Mouse (Mus musculus) E14TG2a.4 (cell line): ENCODE measurements around the gene Map7.

Source experiments
- NANOG ChIP-seq: IDR thresholded peaks from 2 replicates; pipeline ENCODE4 v1.6.1; 2014; ENCODE audit warnings: borderline replicate concordance, low read length, mixed read lengths
- POU5F1 ChIP-seq: IDR thresholded peaks from 2 replicates; pipeline ENCODE4 v1.6.1; 2014; ENCODE audit warnings: low read length, borderline replicate concordance

DNA sequence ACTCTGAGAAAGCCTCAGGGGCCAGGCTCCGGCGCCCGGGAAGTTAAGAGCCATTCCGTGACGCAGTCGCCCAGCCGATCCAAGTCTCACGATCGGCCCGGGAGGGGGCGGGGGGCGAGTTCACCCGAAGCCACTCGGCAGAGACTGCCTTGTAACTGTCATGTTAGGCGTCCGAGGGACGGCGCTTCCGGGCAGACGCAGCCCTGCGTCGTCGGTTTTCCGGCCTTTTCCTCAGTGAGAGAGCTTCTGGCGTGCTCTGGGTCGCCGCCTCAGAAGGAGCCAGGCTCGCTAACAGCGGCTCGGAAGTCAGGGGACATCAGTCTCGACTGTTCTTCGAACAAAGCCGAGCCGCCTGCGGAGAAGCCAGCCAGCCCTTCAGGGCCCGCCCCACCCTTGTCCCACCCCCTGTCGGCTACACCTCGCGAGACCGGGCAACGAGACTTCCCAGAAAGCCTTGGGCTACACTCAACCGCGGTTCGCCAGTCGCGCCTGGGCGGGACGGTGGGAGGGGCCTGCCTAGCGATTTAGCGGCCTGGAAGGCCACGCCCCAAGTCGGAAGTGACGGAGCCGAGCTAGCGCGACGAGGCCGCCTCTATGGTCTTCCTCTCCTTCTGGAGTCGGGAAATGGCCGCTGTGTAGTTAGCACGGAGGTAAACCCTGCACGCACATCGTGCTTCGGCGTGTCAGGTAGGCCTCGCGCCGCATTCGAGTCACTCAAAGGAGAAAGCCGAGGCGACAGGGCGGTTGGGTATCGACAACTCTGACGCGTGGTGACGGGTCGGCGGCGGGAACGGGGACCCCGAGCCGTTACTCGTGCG, 163.9 kb downstream of the Map7 start, which contains the start of gene Bclaf1:
- TF ChIP-seq POU5F1 (no peak), NANOG (no peak)
